18 mouse cellular contexts compared by ENCODE assay signal in the genomic region with DNA sequence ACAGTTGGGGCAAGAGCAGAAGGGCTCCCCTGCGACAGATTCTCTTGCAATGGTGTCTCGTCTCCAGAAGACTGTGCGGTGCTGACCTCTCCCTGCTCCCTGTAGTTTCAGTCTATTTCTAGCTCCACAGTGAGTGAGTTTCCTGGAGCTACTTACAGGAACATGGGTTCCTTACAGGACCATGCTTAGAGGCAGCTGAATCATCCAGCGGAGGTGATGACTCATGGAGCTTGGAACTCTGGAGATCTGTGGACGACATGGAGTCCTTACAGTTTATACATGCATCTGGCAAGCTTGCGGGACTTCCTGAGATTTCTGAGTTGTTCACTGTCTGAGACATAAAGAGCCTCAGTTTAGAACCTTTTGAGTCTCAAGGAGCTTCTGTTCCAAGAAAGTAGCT. TPM values are rescaled to one million over a fixed set of nuclear protein-coding genes. Genes with fewer than 3 reads are reported as not detected.
DNase-seq lines count a peak whose midpoint lies in the region; ATAC-seq and TF ChIP-seq lines count a peak whose summit lies in the region.
"Had no signal": no experiment of that assay in that cellular context is flagged by ENCODE, and none has a peak within 500 bp of the region (broad histone marks: within the 10 kb centered on the region; RNA-seq: fewer than 3 reads in every experiment).

No protein-coding gene starts in this region.

- H3K36me3 ChIP-seq in heart, embryonic 11.5 days (ENCODE audit: control insufficient read depth, insufficient read depth, low read length): no peaks in the 10 kb centered on the region
- no peaks in the 10 kb centered on the region for H3K36me3 ChIP-seq in C2C12 (ENCODE audit: control insufficient read depth, insufficient read depth)
- H3K36me3 ChIP-seq in heart, embryonic 13.5 days: no peaks in the 10 kb centered on the region
- H3K36me3 ChIP-seq: embryonic facial prominence, embryonic 10.5 days; midbrain, embryonic 15.5 days; neural tube, embryonic 12.5 days; stomach, embryonic 15.5 days had no signal

- ATAC-seq in heart, embryonic 11.5 days (replicated peaks; ENCODE audit: insufficient number of reproducible peaks, low FRiP score, low TSS enrichment): no peak
- ATAC-seq in heart, embryonic 13.5 days (ENCODE audit: extremely low read depth, insufficient number of reproducible peaks, low FRiP score, low TSS enrichment): no peak
- ATAC-seq: hindbrain, postnatal 0 days; midbrain, embryonic 15.5 days had no signal

- H3K9me3 ChIP-seq in heart, embryonic 11.5 days (replicated peaks; ENCODE audit: control insufficient read depth, low read length): no peaks in the 10 kb centered on the region
- no peaks in the 10 kb centered on the region for H3K9me3 ChIP-seq in heart, embryonic 13.5 days
- H3K9me3 ChIP-seq: embryonic facial prominence, embryonic 10.5 days; midbrain, embryonic 15.5 days; neural tube, embryonic 12.5 days; stomach, embryonic 15.5 days had no signal

- DNase-seq in heart, adult 9 months (ENCODE audit: low spot score in 2 of 2): no peak
- DNase-seq in 3T3-L1 (ENCODE audit: low read depth, low spot score): peak; percentile 95
- DNase-seq in cerebellum, adult 9-11 months: no peak
- no peak for DNase-seq in spleen, adult 18-20 months
- DNase-seq in thymus, adult 18-20 months: no peak
- DNase-seq: cerebellum, postnatal 36 days; kidney, adult 2 months; kidney, postnatal 25 days; lung, adult 2 months; thymus, postnatal 25 days had no signal

- H3K4me1 ChIP-seq in heart, embryonic 11.5 days (ENCODE audit: control insufficient read depth, insufficient read depth, low read length): peaks cover 8% of the 10 kb centered on the region
- H3K4me1 ChIP-seq in heart, embryonic 13.5 days: peaks cover 46% of the 10 kb centered on the region
- H3K4me1 ChIP-seq: embryonic facial prominence, embryonic 10.5 days; midbrain, embryonic 15.5 days; neural tube, embryonic 12.5 days; stomach, embryonic 15.5 days had no signal

- 57% methylated on average over 6 of the region's 6 CpGs for WGBS in heart, embryonic 11.5 days (ENCODE audit: insufficient replicate concordance)
- WGBS in heart, embryonic 13.5 days: 54% methylated on average over 6 of the region's 6 CpGs

- no peak for TF ChIP-seq CTCF in C2C12 (IDR thresholded peaks at IDR 0.05; ENCODE audit: control insufficient read depth, insufficient read depth, insufficient read length)

- no peaks in the 10 kb centered on the region for H3K27me3 ChIP-seq in heart, embryonic 11.5 days (ENCODE audit: control insufficient read depth, insufficient read depth, low read length)
- H3K27me3 ChIP-seq in C2C12 (ENCODE audit: control insufficient read depth, insufficient read depth, insufficient read length): no peaks in the 10 kb centered on the region
- H3K27me3 ChIP-seq in heart, embryonic 13.5 days (replicated peaks): no peaks in the 10 kb centered on the region
- H3K27me3 ChIP-seq: midbrain, embryonic 15.5 days; neural tube, embryonic 12.5 days; stomach, embryonic 15.5 days had no signal

- no peak overlapping the region for H3ac ChIP-seq in C2C12 (ENCODE audit: control insufficient read depth, insufficient read length, low read depth)

- H3K4me3 ChIP-seq in heart, embryonic 11.5 days (ENCODE audit: low read depth, low read length): no peak overlapping the region
- H3K4me3 ChIP-seq in C2C12 (ENCODE audit: insufficient read depth, poor library complexity, severe bottlenecking): no peak overlapping the region
- no peak overlapping the region for H3K4me3 ChIP-seq in heart, embryonic 13.5 days
- H3K4me3 ChIP-seq: embryonic facial prominence, embryonic 10.5 days; midbrain, embryonic 15.5 days; neural tube, embryonic 12.5 days; stomach, embryonic 15.5 days had no signal

- H3K79me3 ChIP-seq in C2C12 (ENCODE audit: low read depth): no peaks in the 10 kb centered on the region

- peak overlapping the region; percentile 50; the same call in 1 of the 2 replicates for H3K27ac ChIP-seq in heart, embryonic 11.5 days (ENCODE audit: low read depth, low read length)
- H3K27ac ChIP-seq in heart, embryonic 13.5 days (replicated peaks): peak overlapping the region; percentile 80
- H3K27ac ChIP-seq: embryonic facial prominence, embryonic 10.5 days; hindbrain, postnatal 0 days; midbrain, embryonic 15.5 days; neural tube, embryonic 12.5 days; stomach, embryonic 15.5 days had no signal

- no peak overlapping the region for H3K4me2 ChIP-seq in heart, embryonic 11.5 days
- no peak overlapping the region for H3K4me2 ChIP-seq in heart, embryonic 13.5 days
- H3K4me2 ChIP-seq: midbrain, embryonic 15.5 days; neural tube, embryonic 12.5 days; stomach, embryonic 15.5 days had no signal

- H3K79me2 ChIP-seq in C2C12 (ENCODE audit: control insufficient read depth, insufficient read depth): no peaks in the 10 kb centered on the region

- no peak overlapping the region for H3K9ac ChIP-seq in heart, embryonic 11.5 days (ENCODE audit: low read depth, low read length)
- H3K9ac ChIP-seq in heart, embryonic 13.5 days: no peak overlapping the region
- H3K9ac ChIP-seq: midbrain, embryonic 15.5 days; neural tube, embryonic 12.5 days; stomach, embryonic 15.5 days had no signal

TF ChIP-seq in C2C12, 6 proteins besides CTCF, POLR2A, EP300 and RAD21:
- TF ChIP-seq USF1 (IDR thresholded peaks at IDR 0.05; ENCODE audit: low read depth) (no peak), MYOD1 (IDR thresholded peaks at IDR 0.05; ENCODE audit: control insufficient read depth, insufficient read length, low read depth) (peak; percentile 41), MYOG (IDR thresholded peaks at IDR 0.05; ENCODE audit: control insufficient read depth, extremely low read depth, insufficient read length) (no peak), CEBPB (IDR thresholded peaks at IDR 0.05; ENCODE audit: low read depth) (no peak), MAX (IDR thresholded peaks at IDR 0.05) (peak; percentile 29), FOSL1 (IDR thresholded peaks at IDR 0.05; ENCODE audit: insufficient read depth, low read length, poor library complexity, severe bottlenecking) (peak; percentile 77)

RNA-seq across cellular contexts. Expression of a gene that starts 50.0 kb away (rescaled TPM):
- 2.8 and 3.0 TPM in 2 replicates for polyA plus RNA-seq in heart, embryonic 11.5 days (2014; fragmentation: Nextera tagmentation; extraction: Ambion mirVana)
- polyA plus RNA-seq in C2C12 (2012; fragmentation: generic; extraction: Trizol): 0.34 TPM
- 4.0 and 4.4 TPM in 2 replicates for polyA plus RNA-seq in heart, embryonic 13.5 days (2015; fragmentation: Nextera tagmentation; extraction: Ambion mirVana)
